Mouse (Mus musculus) hindbrain, embryonic 12.5 days (tissue): ENCODE measurements at regions not wholly inside any gene's neighbourhood (a gene's known extent, or its start where the extent isn't known, plus 50 kb on each side); places are given as distances from the start of the nearest gene placed in this dataset.

Experiments
- ATAC-seq: fragments of 200-750 bp; cut with Nextera tagmentation; 2 replicates; pipeline ENCODE4 v1.8.0; 2017; ENCODE audit warnings: moderate TSS enrichment; ENCODE audit not compliant: low FRiP score
- H3K27ac ChIP-seq: fragments of 300-500 bp; sonication (generic); 2 replicates; pipeline ENCODE4 v1.5.1; 2016; ENCODE audit warnings: mild to moderate bottlenecking
- H3K27me3 ChIP-seq: fragments of 300-500 bp; sonication (generic); 2 replicates; pipeline ENCODE4 v1.6.1; 2016; ENCODE audit warnings: mild to moderate bottlenecking
- H3K36me3 ChIP-seq: fragments of 300-500 bp; sonication (generic); 2 replicates; pipeline ENCODE4 v1.6.1; 2016; ENCODE audit warnings: mild to moderate bottlenecking
- H3K4me1 ChIP-seq: fragments of 300-500 bp; sonication (generic); 2 replicates; pipeline ENCODE4 v1.6.1; 2016
- H3K4me2 ChIP-seq: fragments of 300-500 bp; sonication (generic); replicated peaks from 2 replicates; pipeline ENCODE4 v1.6.1; 2016; ENCODE audit warnings: mild to moderate bottlenecking
- H3K4me3 ChIP-seq: fragments of 300-500 bp; sonication (generic); 2 replicates; pipeline ENCODE4 v1.5.1; 2016; ENCODE audit warnings: mild to moderate bottlenecking
- H3K9ac ChIP-seq: fragments of 300-500 bp; sonication (generic); 2 replicates; pipeline ENCODE4 v1.6.1; 2016; ENCODE audit warnings: mild to moderate bottlenecking, moderate library complexity
- H3K9me3 ChIP-seq: fragments of 300-500 bp; sonication (generic); replicated peaks from 2 replicates; pipeline ENCODE4 v1.6.1; 2016; ENCODE audit warnings: mild to moderate bottlenecking
- WGBS: fragments of 180-500 bp; shearing (Covaris S2); methylation state at CpG from one replicate; pipeline ENCODE4 v1.1.7; 2016; 5-methylcytosine and 5-hydroxymethylcytosine counted together

DNA sequence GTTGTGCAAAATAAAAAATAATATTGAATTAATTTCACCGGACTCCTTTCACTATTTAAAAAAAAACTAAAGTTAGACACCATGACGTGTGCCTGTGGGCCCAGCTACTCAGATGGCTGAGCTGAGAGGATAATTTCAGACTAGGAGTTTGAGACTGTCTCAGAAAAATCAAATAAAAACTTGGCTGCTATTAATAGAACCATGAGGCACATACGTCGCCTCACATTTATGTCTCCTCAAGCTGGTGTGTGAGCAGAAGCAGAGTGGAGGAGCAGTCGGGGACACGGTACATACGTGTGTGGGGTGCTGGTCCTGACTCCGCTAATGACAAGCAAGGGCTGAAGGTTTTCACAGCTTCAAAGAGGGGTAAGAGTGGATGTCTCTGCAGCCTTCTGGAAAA is 52.8 kb upstream of the Dmrtb1 start:
- H3K4me3 ChIP-seq: no peak overlapping the region
- WGBS: 95% methylated on average over 8 of the region's 8 CpGs
- H3K9me3 ChIP-seq: no peaks in the 10 kb centered on the region
- H3K4me1 ChIP-seq: peaks cover 35% of the 10 kb centered on the region
- H3K9ac ChIP-seq: no peak overlapping the region
- no peak for ATAC-seq
- no peak overlapping the region for H3K4me2 ChIP-seq
- no peak overlapping the region for H3K27ac ChIP-seq
- H3K27me3 ChIP-seq: peaks cover 32% of the 10 kb centered on the region
- no peaks in the 10 kb centered on the region for H3K36me3 ChIP-seq

DNA sequence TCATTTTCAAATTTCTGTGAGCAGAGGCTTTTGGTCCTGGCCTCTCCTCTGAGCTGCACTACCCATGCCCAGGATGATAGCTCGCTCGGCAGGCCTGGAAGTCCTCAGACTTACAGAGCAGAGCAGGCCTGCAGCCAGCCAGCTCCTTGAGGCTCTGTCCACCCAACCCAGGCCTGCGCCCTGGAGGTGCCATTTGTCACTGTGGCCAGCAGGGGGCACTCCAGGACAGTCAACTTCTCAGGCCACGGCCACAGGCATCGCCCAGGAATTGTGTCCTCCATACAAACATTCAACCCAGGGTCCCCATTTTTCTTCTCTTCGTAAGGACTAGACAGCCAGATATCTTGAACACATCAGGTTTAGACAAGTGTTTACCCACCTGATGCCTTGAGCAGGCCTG is 53.9 kb upstream of the Dmrtb1 start:
- Histone ChIP-seq H3K4me2 (no peak overlapping the region), H3K4me1 (peaks cover 25% of the 10 kb centered on the region), H3K27me3 (peaks cover 32% of the 10 kb centered on the region), H3K27ac (no peak overlapping the region), H3K9me3 (no peaks in the 10 kb centered on the region), H3K4me3 (no peak overlapping the region), H3K9ac (no peak overlapping the region), H3K36me3 (no peaks in the 10 kb centered on the region)
- ATAC-seq: peak; percentile 74
- 7% methylated on average over 6 of the region's 6 CpGs for WGBS

DNA sequence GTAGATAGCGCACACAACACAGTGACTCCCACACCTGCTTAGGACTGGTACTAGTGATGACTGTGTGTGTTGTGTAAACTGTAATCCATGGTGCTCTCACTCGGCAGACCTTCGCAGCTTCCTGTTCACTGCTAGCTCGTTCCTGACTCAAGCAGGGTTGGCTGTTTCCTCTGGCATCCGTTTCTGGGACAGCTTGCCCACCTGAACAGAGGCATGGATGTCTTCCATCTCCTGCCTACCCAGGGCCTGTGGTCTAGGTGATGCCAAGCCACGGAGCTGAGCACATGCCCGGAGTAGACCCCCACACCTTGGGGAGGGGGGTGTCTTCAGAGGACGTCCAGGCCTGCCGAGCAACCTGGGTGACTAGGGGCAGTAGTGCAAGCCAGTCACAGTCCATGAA is 54.7 kb upstream of the Dmrtb1 start:
- H3K27me3 ChIP-seq: peaks cover 26% of the 10 kb centered on the region
- no peak overlapping the region for H3K9ac ChIP-seq
- ATAC-seq: no peak
- no peaks in the 10 kb centered on the region for H3K36me3 ChIP-seq
- H3K27ac ChIP-seq: no peak overlapping the region
- WGBS: 86% methylated on average over 9 of the region's 9 CpGs
- H3K9me3 ChIP-seq: no peaks in the 10 kb centered on the region
- peaks cover 16% of the 10 kb centered on the region for H3K4me1 ChIP-seq
- no peak overlapping the region for H3K4me3 ChIP-seq
- H3K4me2 ChIP-seq: no peak overlapping the region

DNA sequence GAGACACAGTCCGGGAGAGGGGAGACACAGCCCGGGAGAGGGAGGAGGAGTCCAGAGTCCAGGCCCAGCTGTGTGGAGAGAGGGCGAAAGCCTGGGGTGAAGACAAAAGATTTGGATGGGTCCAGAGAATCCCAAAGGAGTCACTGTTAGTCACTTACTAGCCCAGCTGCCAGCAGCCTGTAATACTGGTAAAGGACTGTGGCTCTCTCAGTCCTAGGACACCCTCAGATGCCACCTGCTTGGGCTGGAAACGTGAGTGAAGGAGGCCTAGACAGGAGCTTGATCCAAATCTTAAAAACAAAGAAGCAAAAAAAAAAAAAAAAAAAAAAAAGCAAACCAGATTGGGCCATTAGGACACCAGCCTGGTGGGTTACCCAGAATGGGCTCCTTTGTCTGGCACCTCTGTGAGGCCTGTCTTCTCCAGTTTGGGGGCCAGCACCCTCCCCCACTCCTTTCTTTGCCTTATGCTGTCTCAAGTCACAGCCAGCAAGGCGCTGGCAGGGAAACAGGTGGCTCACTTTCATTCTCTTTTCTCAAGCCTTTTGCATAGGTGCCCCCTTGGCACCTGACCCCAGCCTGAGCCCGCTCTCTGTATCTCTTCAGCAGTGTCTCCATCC is 55.9 kb upstream of the Dmrtb1 start:
- no peak for ATAC-seq
- H3K9ac ChIP-seq: no peak overlapping the region
- 51% methylated on average over 6 of the region's 6 CpGs for WGBS
- peaks cover 16% of the 10 kb centered on the region for H3K27me3 ChIP-seq
- H3K9me3 ChIP-seq: no peaks in the 10 kb centered on the region
- peaks cover 15% of the 10 kb centered on the region for H3K4me1 ChIP-seq
- no peaks in the 10 kb centered on the region for H3K36me3 ChIP-seq
- H3K27ac ChIP-seq: no peak overlapping the region
- H3K4me3 ChIP-seq: no peak overlapping the region
- H3K4me2 ChIP-seq: no peak overlapping the region

DNA sequence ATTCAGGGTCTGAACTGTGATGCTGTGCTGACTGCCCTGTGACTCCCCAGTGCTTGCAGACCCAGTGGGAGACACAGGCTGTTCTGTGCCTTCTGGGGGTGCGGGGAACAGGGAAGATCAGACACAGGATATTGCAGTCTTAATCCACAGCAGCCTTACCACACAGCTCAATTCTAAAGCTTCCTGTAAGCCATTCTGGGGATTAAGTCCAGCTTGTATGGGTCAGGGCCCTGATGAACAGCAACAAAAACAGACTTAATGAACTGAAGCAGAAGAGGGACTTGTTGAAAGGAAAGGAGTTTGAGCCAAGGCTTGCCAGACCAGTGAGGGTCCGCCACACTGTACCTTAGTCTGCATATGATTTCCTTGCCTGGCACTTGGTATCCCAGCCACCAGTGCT is 58.4 kb upstream of the Lrp8 start:
- H3K9me3 ChIP-seq: no peaks in the 10 kb centered on the region
- no peaks in the 10 kb centered on the region for H3K36me3 ChIP-seq
- no peak overlapping the region for H3K4me2 ChIP-seq
- H3K4me1 ChIP-seq: peaks cover 27% of the 10 kb centered on the region
- H3K27me3 ChIP-seq: peaks cover 3% of the 10 kb centered on the region
- 78% methylated on average over 2 of the region's 2 CpGs for WGBS
- no peak overlapping the region for H3K9ac ChIP-seq
- H3K27ac ChIP-seq: no peak overlapping the region
- ATAC-seq: no peak
- H3K4me3 ChIP-seq: no peak overlapping the region

DNA sequence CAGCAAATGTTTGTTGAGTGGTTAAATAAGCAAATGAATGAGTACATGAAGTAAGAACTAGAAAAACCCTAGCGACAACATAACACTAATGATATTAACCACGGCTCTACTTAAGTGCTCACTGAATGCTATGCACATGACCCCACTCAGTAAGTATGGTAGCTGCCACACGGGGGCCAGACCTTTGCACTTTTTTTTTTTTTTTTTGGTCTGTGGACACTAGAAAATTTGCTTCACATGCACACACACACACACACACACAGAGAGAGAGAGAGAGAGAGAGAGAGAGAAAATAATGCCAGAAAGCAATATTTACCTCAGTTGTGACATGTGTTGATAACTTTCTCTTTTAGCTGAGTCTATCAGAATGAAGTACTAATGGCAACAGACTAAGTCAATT is 55.7 kb upstream of the Lrp8 start:
- H3K9ac ChIP-seq: no peak overlapping the region
- WGBS: 85% methylated on average over 3 of the region's 3 CpGs

DNA sequence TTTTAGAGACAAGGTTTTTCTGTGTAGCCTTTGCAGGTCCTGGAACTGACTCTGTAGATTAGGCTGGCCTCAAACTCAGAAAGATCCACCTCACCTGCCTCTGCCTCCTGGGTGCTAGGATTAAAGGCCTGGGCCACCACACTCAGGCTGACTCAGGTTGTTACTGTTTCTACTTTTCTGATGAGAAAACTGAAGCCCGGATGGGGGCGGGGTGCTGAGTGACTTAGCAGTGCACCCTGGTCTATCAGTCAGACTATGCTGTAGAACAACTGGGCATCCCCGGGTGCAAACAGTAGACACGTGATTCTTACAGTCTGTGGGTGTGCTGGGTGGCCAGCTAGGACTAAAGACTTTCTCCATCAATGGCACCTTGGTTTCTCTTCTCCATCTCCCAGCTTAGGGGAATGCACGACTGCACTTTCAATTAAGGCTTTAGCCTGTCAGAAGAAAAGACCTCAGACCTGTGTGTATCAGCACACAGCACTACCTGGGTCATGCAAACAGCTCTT is 55.1 kb upstream of the Lrp8 start:
- H3K4me1 ChIP-seq: peaks cover 21% of the 10 kb centered on the region
- H3K36me3 ChIP-seq: no peaks in the 10 kb centered on the region
- H3K9ac ChIP-seq: no peak overlapping the region
- H3K9me3 ChIP-seq: no peaks in the 10 kb centered on the region
- 84% methylated on average over 5 of the region's 5 CpGs for WGBS
- no peaks in the 10 kb centered on the region for H3K27me3 ChIP-seq
- no peak overlapping the region for H3K4me2 ChIP-seq
- H3K4me3 ChIP-seq: no peak overlapping the region
- no peak overlapping the region for H3K27ac ChIP-seq
- no peak for ATAC-seq

More for the DNA sequence above, 55.7 kb upstream of the Lrp8 start:
- Histone ChIP-seq H3K36me3 (no peaks in the 10 kb centered on the region), H3K4me3 (no peak overlapping the region), H3K4me2 (no peak overlapping the region), H3K27ac (no peak overlapping the region), H3K4me1 (peaks cover 21% of the 10 kb centered on the region), H3K9me3 (no peaks in the 10 kb centered on the region), H3K27me3 (no peaks in the 10 kb centered on the region)
- no peak for ATAC-seq

DNA sequence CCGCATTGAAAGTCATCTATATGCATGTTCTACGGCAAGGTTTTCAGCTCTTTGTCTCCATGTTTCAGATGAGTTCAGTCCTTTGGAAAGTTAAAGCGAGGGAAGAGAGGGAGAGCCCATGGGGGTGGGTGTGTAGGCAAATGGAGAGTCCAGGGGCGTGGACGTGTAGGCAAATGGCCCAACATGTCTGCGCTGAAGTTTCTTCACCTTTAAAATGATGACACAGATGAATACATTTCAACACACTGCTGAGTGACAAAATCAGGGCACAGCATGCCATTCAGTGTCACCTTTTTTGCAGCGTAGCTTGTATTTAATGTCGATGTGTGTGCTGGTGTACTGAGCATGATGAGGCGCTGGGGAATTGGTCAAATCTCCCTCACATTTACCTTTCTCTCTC is 54.6 kb upstream of the Lrp8 start:
- ATAC-seq: no peak
- Histone ChIP-seq H3K9ac (no peak overlapping the region), H3K4me1 (peaks cover 21% of the 10 kb centered on the region), H3K4me2 (no peak overlapping the region), H3K27me3 (no peaks in the 10 kb centered on the region), H3K36me3 (no peaks in the 10 kb centered on the region), H3K27ac (no peak overlapping the region), H3K4me3 (no peak overlapping the region), H3K9me3 (no peaks in the 10 kb centered on the region)
- WGBS: 85% methylated on average over 9 of the region's 9 CpGs

DNA sequence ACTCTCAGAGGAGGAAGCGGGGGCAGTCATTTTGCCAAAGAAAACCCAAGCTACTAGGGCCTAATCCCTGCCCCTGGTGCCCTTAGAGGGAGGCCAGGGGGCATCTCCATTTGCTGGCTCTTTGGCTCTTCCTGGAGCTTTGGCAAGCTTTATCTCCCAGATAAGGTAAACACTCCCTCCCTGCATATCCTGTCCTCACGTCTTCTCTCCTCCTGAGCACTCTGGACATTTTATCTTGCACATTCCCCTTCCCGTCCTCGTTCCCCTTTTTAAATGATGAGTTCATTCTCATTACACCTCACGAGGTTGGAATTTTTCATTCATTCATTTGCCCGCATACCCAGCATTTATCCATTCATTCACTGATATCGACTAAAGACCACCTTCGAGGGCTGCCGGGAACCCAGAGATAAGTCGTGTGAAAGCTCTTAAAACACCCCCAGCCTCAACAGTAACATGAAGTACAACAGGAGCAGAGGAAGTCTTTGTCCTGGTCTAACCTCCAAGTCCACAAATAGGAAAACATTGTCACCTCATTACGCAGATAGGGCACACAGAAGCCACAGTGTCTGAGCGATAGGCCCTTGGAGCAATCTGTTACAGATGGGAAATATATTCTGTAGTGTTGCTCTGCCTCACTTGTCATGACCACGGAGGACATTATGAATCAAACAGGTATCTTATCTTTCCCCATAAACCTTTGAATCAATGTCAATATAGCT is 54.0 kb upstream of the Lrp8 start:
- no peak for ATAC-seq
- H3K9me3 ChIP-seq: no peaks in the 10 kb centered on the region
- peaks cover 21% of the 10 kb centered on the region for H3K4me1 ChIP-seq
- H3K4me3 ChIP-seq: no peak overlapping the region
- H3K27ac ChIP-seq: no peak overlapping the region
- no peak overlapping the region for H3K4me2 ChIP-seq
- no peaks in the 10 kb centered on the region for H3K36me3 ChIP-seq
- 83% methylated on average over 13 of the region's 13 CpGs for WGBS
- H3K27me3 ChIP-seq: no peaks in the 10 kb centered on the region
- no peak overlapping the region for H3K9ac ChIP-seq

DNA sequence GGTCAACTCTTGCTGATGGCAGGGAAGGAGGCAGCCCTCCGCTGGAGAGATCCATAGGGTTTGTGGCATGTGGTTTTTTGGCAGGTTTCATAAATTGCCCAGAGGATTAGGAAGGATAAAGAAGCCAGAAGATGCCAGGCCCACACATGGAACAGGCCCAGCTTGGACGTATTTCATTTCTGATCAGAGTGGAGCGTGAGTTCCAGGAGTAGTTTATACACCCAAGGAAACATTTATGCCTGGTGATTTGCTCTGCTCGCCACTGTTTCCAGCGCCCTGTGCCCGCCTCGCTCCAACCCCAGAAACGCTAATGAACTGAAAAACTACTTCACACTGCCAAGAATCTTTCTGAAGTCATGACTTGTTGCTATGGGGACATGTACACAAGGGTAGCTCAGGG is 53.0 kb upstream of the Lrp8 start:
- WGBS: 84% methylated on average over 8 of the region's 8 CpGs
- H3K9me3 ChIP-seq: no peaks in the 10 kb centered on the region
- no peak overlapping the region for H3K9ac ChIP-seq
- H3K4me3 ChIP-seq: no peak overlapping the region
- H3K4me1 ChIP-seq: peaks cover 21% of the 10 kb centered on the region
- H3K4me2 ChIP-seq: no peak overlapping the region
- no peak overlapping the region for H3K27ac ChIP-seq
- H3K36me3 ChIP-seq: no peaks in the 10 kb centered on the region
- ATAC-seq: no peak
- no peaks in the 10 kb centered on the region for H3K27me3 ChIP-seq

DNA sequence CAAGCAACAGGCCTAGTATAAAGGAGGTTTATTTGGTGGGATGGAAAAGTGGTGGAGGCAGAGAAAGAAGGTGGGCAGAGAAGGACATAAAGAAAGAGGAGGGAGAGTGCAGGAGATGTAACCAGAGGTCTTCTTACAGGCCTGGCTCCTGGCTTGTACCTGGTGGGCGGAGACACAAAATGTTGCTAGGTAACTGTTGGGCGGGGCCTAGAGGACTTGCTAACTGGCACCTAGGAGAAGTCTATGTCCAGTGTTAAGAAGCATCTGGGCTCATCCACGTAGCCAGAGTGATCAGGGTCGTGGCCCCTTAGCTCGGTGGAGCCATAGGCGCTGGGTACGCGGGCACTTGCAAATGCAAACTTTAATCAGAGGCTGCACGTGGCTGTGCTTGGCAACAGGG is 52.0 kb upstream of the Lrp8 start:
- peaks cover 16% of the 10 kb centered on the region for H3K4me1 ChIP-seq
- no peak overlapping the region for H3K27ac ChIP-seq
- H3K36me3 ChIP-seq: no peaks in the 10 kb centered on the region
- ATAC-seq: no peak
- H3K4me2 ChIP-seq: no peak overlapping the region
- H3K4me3 ChIP-seq: no peak overlapping the region
- no peaks in the 10 kb centered on the region for H3K27me3 ChIP-seq
- no peaks in the 10 kb centered on the region for H3K9me3 ChIP-seq
- no peak overlapping the region for H3K9ac ChIP-seq
- 60% methylated on average over 9 of the region's 9 CpGs for WGBS
